Mouse (Mus musculus): Measurements from ENCODE around the gene Gm21964. TPM values are rescaled to one million over a fixed set of nuclear protein-coding genes. Genes with fewer than 3 reads are reported as not detected.

The Gm21964 gene
- polyA plus RNA-seq, 1 experiment from 2014 or later: not detected

GRCm38 (mm10) chr8:110091869-110092268 is 9.1 kb upstream of the Gm21964 start:
- no peak overlapping the region for H3K27ac ChIP-seq
- H3K9ac ChIP-seq: no peak overlapping the region
- no peak for ATAC-seq (replicated peaks; ENCODE audit: low FRiP score)
- no peaks in the 10 kb centered on the region for H3K27me3 ChIP-seq
- 49% methylated on average over 1 of the region's 1 CpGs for WGBS
- peaks cover 30% of the 10 kb centered on the region for H3K36me3 ChIP-seq
- H3K4me1 ChIP-seq: no peaks in the 10 kb centered on the region
- peaks cover 6% of the 10 kb centered on the region for H3K9me3 ChIP-seq (replicated peaks)
- H3K4me3 ChIP-seq (replicated peaks): no peak overlapping the region
- H3K4me2 ChIP-seq: no peak overlapping the region

GRCm38 (mm10) chr8:110101676-110102075 is 669 bp downstream of the Gm21964 start:
- Histone ChIP-seq H3K9ac (no peak overlapping the region), H3K4me1 (no peaks in the 10 kb centered on the region), H3K9me3 (replicated peaks) (no peaks in the 10 kb centered on the region), H3K4me2 (no peak overlapping the region), H3K36me3 (no peaks in the 10 kb centered on the region), H3K27me3 (no peaks in the 10 kb centered on the region), H3K27ac (no peak overlapping the region), H3K4me3 (replicated peaks) (no peak overlapping the region)
- ATAC-seq (replicated peaks; ENCODE audit: low FRiP score): no peak
- 89% methylated on average over 15 of the region's 15 CpGs for WGBS

GRCm38 (mm10) chr8:110102653-110103052 is 1.6 kb downstream of the Gm21964 start, which contains the start of gene Gm17720:
TSS of gene Gm17720 (minus strand) at chr8:110102753.
- H3K27ac ChIP-seq: no peak within 1 kb of the TSS
- H3K9ac ChIP-seq: no peak within 1 kb of the TSS
- H3K9me3 ChIP-seq (replicated peaks): no peaks in the 10 kb centered on the region
- no peak within 1 kb of the TSS for H3K4me2 ChIP-seq
- ATAC-seq (replicated peaks; ENCODE audit: low FRiP score): no peak
- H3K4me1 ChIP-seq: no peaks in the 10 kb centered on the region
- H3K36me3 ChIP-seq: no peaks in the 10 kb centered on the region
- H3K27me3 ChIP-seq: no peaks in the 10 kb centered on the region
- WGBS: 90% methylated on average over 3 of the region's 3 CpGs
- H3K4me3 ChIP-seq (replicated peaks): no peak within 1 kb of the TSS

GRCm38 (mm10) chr8:110119715-110120114 is 18.7 kb downstream of the Gm21964 start:
- Histone ChIP-seq H3K9ac (no peak overlapping the region), H3K27ac (no peak overlapping the region), H3K4me3 (replicated peaks) (no peak overlapping the region), H3K9me3 (replicated peaks) (no peaks in the 10 kb centered on the region), H3K36me3 (no peaks in the 10 kb centered on the region), H3K4me1 (no peaks in the 10 kb centered on the region), H3K27me3 (no peaks in the 10 kb centered on the region), H3K4me2 (no peak overlapping the region)
- no peak for ATAC-seq (replicated peaks; ENCODE audit: low FRiP score)
- WGBS: 40% methylated on average over 6 of the region's 6 CpGs

- H3K9me3 ChIP-seq (replicated peaks): no peaks in the 10 kb centered on the region
- H3K27me3 ChIP-seq: no peaks in the 10 kb centered on the region
- H3K27ac ChIP-seq: no peak overlapping the region
- H3K4me3 ChIP-seq (replicated peaks): no peak overlapping the region
- no peaks in the 10 kb centered on the region for H3K4me1 ChIP-seq
- 14% methylated on average over 13 of the region's 13 CpGs for WGBS
- no peak overlapping the region for H3K9ac ChIP-seq
- H3K36me3 ChIP-seq: no peaks in the 10 kb centered on the region
- 0 out of 2 replicates have a peak overlapping the region, but pooled peaks have one; percentile 13 for H3K4me2 ChIP-seq
- 0 out of 2 replicates have a peak, but pooled peaks have one; percentile 33 for ATAC-seq (replicated peaks; ENCODE audit: low FRiP score)
Measured at GRCm38 (mm10) chr8:110130537-110130936, 29.5 kb downstream of the Gm21964 start.

- Histone ChIP-seq H3K27me3 (no peaks in the 10 kb centered on the region), H3K36me3 (no peaks in the 10 kb centered on the region), H3K9me3 (replicated peaks) (no peaks in the 10 kb centered on the region), H3K4me1 (no peaks in the 10 kb centered on the region), H3K4me3 (replicated peaks) (no peak overlapping the region), H3K27ac (no peak overlapping the region), H3K4me2 (no peak overlapping the region), H3K9ac (no peak overlapping the region)
- 94% methylated on average over 8 of the region's 8 CpGs for WGBS
- no peak for ATAC-seq (replicated peaks; ENCODE audit: low FRiP score)
Measured at GRCm38 (mm10) chr8:110134236-110134635, 33.2 kb downstream of the Gm21964 start.

GRCm38 (mm10) chr8:110135515-110135914 is 34.5 kb downstream of the Gm21964 start:
- ATAC-seq (replicated peaks; ENCODE audit: low FRiP score): no peak
- no peaks in the 10 kb centered on the region for H3K27me3 ChIP-seq
- 84% methylated on average over 7 of the region's 7 CpGs for WGBS
- no peak overlapping the region for H3K4me3 ChIP-seq (replicated peaks)
- H3K27ac ChIP-seq: no peak overlapping the region
- no peak overlapping the region for H3K4me2 ChIP-seq
- no peaks in the 10 kb centered on the region for H3K4me1 ChIP-seq
- no peaks in the 10 kb centered on the region for H3K9me3 ChIP-seq (replicated peaks)
- H3K36me3 ChIP-seq: no peaks in the 10 kb centered on the region
- no peak overlapping the region for H3K9ac ChIP-seq

- Histone ChIP-seq H3K9me3 (replicated peaks) (no peaks in the 10 kb centered on the region), H3K36me3 (no peaks in the 10 kb centered on the region), H3K27me3 (no peaks in the 10 kb centered on the region), H3K9ac (no peak overlapping the region), H3K4me2 (no peak overlapping the region), H3K4me1 (no peaks in the 10 kb centered on the region), H3K4me3 (replicated peaks) (no peak overlapping the region), H3K27ac (no peak overlapping the region)
- 75% methylated on average over 3 of the region's 3 CpGs for WGBS
- no peak for ATAC-seq (replicated peaks; ENCODE audit: low FRiP score)
Measured at GRCm38 (mm10) chr8:110140156-110140555, 39.1 kb downstream of the Gm21964 start.

GRCm38 (mm10) chr8:110140770-110141169 is 39.8 kb downstream of the Gm21964 start:
- H3K9ac ChIP-seq: no peak overlapping the region
- H3K4me3 ChIP-seq (replicated peaks): no peak overlapping the region
- H3K27ac ChIP-seq: no peak overlapping the region
- no peak for ATAC-seq (replicated peaks; ENCODE audit: low FRiP score)
- no peak overlapping the region for H3K4me2 ChIP-seq
- no peaks in the 10 kb centered on the region for H3K27me3 ChIP-seq
- WGBS: 57% methylated on average over 4 of the region's 4 CpGs
- H3K9me3 ChIP-seq (replicated peaks): no peaks in the 10 kb centered on the region
- H3K36me3 ChIP-seq: no peaks in the 10 kb centered on the region
- no peaks in the 10 kb centered on the region for H3K4me1 ChIP-seq

GRCm38 (mm10) chr8:110145538-110145937 is 44.5 kb downstream of the Gm21964 start:
- Histone ChIP-seq H3K9ac (no peak overlapping the region), H3K27ac (no peak overlapping the region), H3K9me3 (replicated peaks) (no peaks in the 10 kb centered on the region), H3K4me2 (no peak overlapping the region), H3K36me3 (no peaks in the 10 kb centered on the region), H3K27me3 (no peaks in the 10 kb centered on the region), H3K4me3 (replicated peaks) (no peak overlapping the region), H3K4me1 (no peaks in the 10 kb centered on the region)
- 0 out of 2 replicates have a peak, but pooled peaks have one; percentile 54 for ATAC-seq (replicated peaks; ENCODE audit: low FRiP score)
- WGBS: 3% methylated on average over 4 of the region's 4 CpGs

- no peak overlapping the region for H3K4me3 ChIP-seq (replicated peaks)
- H3K36me3 ChIP-seq: no peaks in the 10 kb centered on the region
- no peaks in the 10 kb centered on the region for H3K4me1 ChIP-seq
- no peaks in the 10 kb centered on the region for H3K27me3 ChIP-seq
- no peak overlapping the region for H3K9ac ChIP-seq
- no peaks in the 10 kb centered on the region for H3K9me3 ChIP-seq (replicated peaks)
- no peak overlapping the region for H3K27ac ChIP-seq
- H3K4me2 ChIP-seq: no peak overlapping the region
- ATAC-seq (replicated peaks; ENCODE audit: low FRiP score): no peak
- WGBS: 74% methylated on average over 6 of the region's 6 CpGs
Measured at GRCm38 (mm10) chr8:110152951-110153350, 51.9 kb downstream of the Gm21964 start.
